Mouse (Mus musculus): Measurements from ENCODE around the gene Olfr117. TPM values are rescaled to one million over a fixed set of nuclear protein-coding genes. Genes with fewer than 3 reads are reported as not detected.

Gene Olfr117
- not detected in 2 replicates for polyA plus RNA-seq (2012; ENCODE audit: low replicate concordance)

DNA sequence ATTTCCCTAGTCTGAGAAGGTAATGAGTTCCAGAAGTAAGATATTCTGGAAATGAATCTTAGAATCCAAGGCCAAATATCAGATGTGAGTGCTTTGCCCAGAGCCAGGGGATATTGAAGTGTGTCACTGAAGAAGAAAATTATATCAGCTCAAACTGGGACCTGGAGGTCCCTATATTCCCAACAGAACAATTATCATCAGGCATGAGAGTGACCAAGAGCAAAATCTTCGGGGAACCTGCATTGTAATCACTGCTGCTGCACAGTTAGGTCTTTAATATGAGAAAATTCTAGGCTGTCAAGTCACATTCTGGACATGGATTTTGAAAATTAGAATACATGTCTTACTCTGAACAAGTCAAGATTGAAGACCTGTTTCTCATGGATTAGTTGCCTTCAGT is at the start of gene Olfr117:
TSS of gene Olfr117 (minus strand) at position 101 of the 400 bp plus-strand sequence.

DNA sequence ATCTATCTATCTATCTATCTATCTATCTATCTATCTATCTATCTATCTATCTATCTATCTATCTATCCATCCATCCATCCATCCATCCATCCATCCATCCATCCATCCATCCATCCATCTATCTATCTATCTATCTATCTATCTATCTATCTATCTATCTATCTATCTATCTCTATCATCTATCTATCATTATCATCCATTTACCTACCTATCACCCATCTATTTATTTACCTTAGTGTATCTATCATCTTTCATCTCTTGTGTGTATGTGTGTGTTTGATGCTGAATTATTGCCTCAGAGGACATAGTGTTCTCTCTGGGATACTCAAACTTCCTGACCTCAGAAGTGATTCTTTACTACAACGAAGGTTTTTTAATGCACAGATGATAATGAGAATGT is 32.7 kb upstream of the Olfr117 start, which contains the start of gene Olfr119:
TSS of gene Olfr119 (plus strand) at position 301 of the 400 bp plus-strand sequence.

DNA sequence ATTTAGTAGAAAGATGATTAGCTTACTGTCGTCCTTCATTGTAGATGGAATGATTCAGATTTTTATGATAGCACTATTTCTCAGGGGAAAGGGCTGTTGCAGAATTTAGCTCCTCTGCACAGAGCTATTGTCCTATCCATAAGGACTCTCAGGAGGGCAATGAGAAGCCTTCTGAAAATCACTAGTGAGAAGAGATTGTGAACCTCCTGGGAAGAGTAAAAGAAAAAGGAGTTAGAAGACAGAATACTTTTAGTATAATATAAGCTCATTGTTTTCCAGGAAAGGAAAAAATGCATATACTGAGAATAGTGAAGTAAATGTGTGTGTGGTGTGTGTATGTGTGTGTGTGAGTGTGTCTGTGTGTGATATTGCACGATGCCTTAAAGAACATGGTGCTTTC is 3.1 kb upstream of the Olfr117 start, which contains the start of gene Olfr118:
TSS of gene Olfr118 (plus strand) at position 301 of the 400 bp plus-strand sequence.

DNA sequence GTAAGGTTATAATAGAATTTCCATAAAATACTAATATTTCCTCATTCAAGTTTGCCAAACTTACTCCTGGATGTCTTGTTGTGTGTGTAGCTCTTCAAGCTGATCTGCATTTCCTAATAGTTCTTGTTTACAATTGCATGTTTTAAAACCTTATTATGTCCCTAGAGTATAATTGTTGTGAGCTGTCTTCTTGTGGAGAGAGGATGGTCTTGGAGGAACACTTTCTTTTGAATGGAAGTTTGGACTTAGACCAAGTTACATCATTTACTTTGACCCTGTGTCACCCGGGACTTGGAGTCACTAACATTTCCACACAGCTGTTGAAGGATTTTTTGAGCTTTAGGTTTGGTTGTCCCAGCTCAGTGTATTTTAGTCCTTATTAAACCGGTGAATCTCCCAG is 36.6 kb downstream of the Olfr117 start, which contains the start of the genes Olfr115 and Olfr116:
TSS of gene Olfr115 (minus strand) at position 101 of the 400 bp plus-strand sequence.
TSS of gene Olfr116 (minus strand) at position 191 of the 400 bp plus-strand sequence.

Other genes with a start within 250 kb of the Olfr117 start
- gene Olfr108, start 218.3 kb downstream of the Olfr117 start, polyA plus RNA-seq (2012; ENCODE audit: low replicate concordance) = not detected in 2 replicates
- gene Olfr109, start 204.9 kb downstream of the Olfr117 start, polyA plus RNA-seq (2012; ENCODE audit: low replicate concordance) = not detected in 2 replicates
- gene H2-M2, start 180.2 kb downstream of the Olfr117 start, polyA plus RNA-seq (2012; ENCODE audit: low replicate concordance) = 0.64 and 1.3 TPM in 2 replicates
- not detected in 2 replicates for gene Olfr110, start 171.3 kb downstream of the Olfr117 start, polyA plus RNA-seq (2012; ENCODE audit: low replicate concordance)
- not detected in 2 replicates for gene Olfr111, start 155.8 kb downstream of the Olfr117 start, polyA plus RNA-seq (2012; ENCODE audit: low replicate concordance)
- gene Olfr112, start 94.3 kb downstream of the Olfr117 start, polyA plus RNA-seq (2012; ENCODE audit: low replicate concordance) = not detected in 2 replicates
- not detected in 2 replicates for gene Olfr113, start 86.1 kb downstream of the Olfr117 start, polyA plus RNA-seq (2012; ENCODE audit: low replicate concordance)
- not detected in 2 replicates for gene Olfr114, start 71.0 kb downstream of the Olfr117 start, polyA plus RNA-seq (2012; ENCODE audit: low replicate concordance)
- not detected in 2 replicates for gene Olfr115, start 36.7 kb downstream of the Olfr117 start, polyA plus RNA-seq (2012; ENCODE audit: low replicate concordance)
- gene Olfr116, start 36.6 kb downstream of the Olfr117 start, polyA plus RNA-seq (2012; ENCODE audit: low replicate concordance) = not detected in 2 replicates
- gene Olfr118, start 3.2 kb upstream of the Olfr117 start, polyA plus RNA-seq (2012; ENCODE audit: low replicate concordance) = not detected in 2 replicates
- gene Olfr119, start 32.8 kb upstream of the Olfr117 start, polyA plus RNA-seq (2012; ENCODE audit: low replicate concordance) = not detected in 2 replicates
- gene Olfr120, start 58.0 kb upstream of the Olfr117 start, polyA plus RNA-seq (2012; ENCODE audit: low replicate concordance) = not detected in 2 replicates
- not detected in 2 replicates for gene Olfr121, start 85.1 kb upstream of the Olfr117 start, polyA plus RNA-seq (2012; ENCODE audit: low replicate concordance)
- not detected in 2 replicates for gene Olfr122, start 104.8 kb upstream of the Olfr117 start, polyA plus RNA-seq (2012; ENCODE audit: low replicate concordance)
- gene Olfr123, start 129.7 kb upstream of the Olfr117 start, polyA plus RNA-seq (2012; ENCODE audit: low replicate concordance) = not detected in 2 replicates
- not detected in 2 replicates for gene Olfr124, start 136.1 kb upstream of the Olfr117 start, polyA plus RNA-seq (2012; ENCODE audit: low replicate concordance)
- not detected in 2 replicates for gene Olfr125, start 169.2 kb upstream of the Olfr117 start, polyA plus RNA-seq (2012; ENCODE audit: low replicate concordance)
- not detected in 2 replicates for gene Olfr126, start 183.7 kb upstream of the Olfr117 start, polyA plus RNA-seq (2012; ENCODE audit: low replicate concordance)
- not detected in 2 replicates for gene Olfr127, start 236.7 kb upstream of the Olfr117 start, polyA plus RNA-seq (2012; ENCODE audit: low replicate concordance)